Comparison of ENCODE assay signal across 26 mouse cellular contexts in the genomic region with DNA sequence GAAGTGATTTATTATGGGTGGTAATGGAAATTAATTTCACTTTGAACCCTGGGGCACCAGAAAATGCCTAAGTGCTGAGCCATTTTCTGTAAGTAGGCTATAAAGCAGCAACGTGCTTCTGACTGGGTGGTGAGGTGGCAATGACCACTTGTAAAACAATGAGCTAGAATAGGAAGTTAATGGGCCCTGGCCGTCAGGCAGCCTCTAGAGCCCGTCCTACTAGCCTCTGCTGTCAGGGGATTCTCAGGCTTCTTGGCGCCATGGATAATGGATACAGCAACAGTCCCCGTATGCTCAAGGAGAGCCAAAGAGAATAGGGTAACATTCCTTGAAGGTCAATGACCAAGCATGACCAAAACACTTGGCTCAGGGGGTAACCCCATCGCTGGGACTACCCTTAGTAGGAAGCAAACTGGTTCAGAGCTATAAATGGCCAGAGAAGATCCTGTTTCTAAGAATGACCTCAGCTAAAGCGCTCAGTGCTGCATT.
DNase-seq lines count a peak whose midpoint lies in the region; ATAC-seq and TF ChIP-seq lines count a peak whose summit lies in the region.
"Had no signal": no experiment of that assay in that cellular context is flagged by ENCODE, and none has a peak within 500 bp of the region (broad histone marks: within the 10 kb centered on the region; RNA-seq: fewer than 3 reads in every experiment).

No protein-coding gene starts in this region.

- no peaks in the 10 kb centered on the region for H3K9me3 ChIP-seq in kidney, embryonic 14.5 days (ENCODE audit: control insufficient read depth, low read length)
- H3K9me3 ChIP-seq: embryonic facial prominence, embryonic 10.5 days; G1E; hindbrain, embryonic 13.5 days; limb, embryonic 15.5 days; midbrain, embryonic 10.5 days; neural tube, embryonic 15.5 days had no signal

- H3K4me3 ChIP-seq in kidney, embryonic 14.5 days (ENCODE audit: low read length) = no peak overlapping the region
- no peak overlapping the region for H3K4me3 ChIP-seq in kidney, adult 2 months (ENCODE audit: insufficient read depth, low read depth, low read length)
- H3K4me3 ChIP-seq in C2C12 (ENCODE audit: insufficient read depth, poor library complexity, severe bottlenecking) = no peak overlapping the region
- H3K4me3 ChIP-seq: embryonic facial prominence, embryonic 10.5 days; forebrain, embryonic 10.5 days; hindbrain, embryonic 13.5 days; limb, embryonic 15.5 days; midbrain, embryonic 10.5 days; neural tube, embryonic 15.5 days had no signal

- H3K27ac ChIP-seq in kidney, embryonic 14.5 days (ENCODE audit: low read depth, low read length) = no peak overlapping the region
- H3K27ac ChIP-seq in kidney, adult 2 months (ENCODE audit: insufficient read depth, low read depth, low read length) = no peak overlapping the region
- H3K27ac ChIP-seq: embryonic facial prominence, embryonic 10.5 days; forebrain, embryonic 10.5 days; hindbrain, embryonic 13.5 days; limb, embryonic 15.5 days; macrophage; midbrain, embryonic 10.5 days; neural tube, embryonic 15.5 days had no signal

- no peaks in the 10 kb centered on the region for H3K4me1 ChIP-seq in kidney, embryonic 14.5 days (ENCODE audit: control insufficient read depth, insufficient read depth, low read length)
- H3K4me1 ChIP-seq in kidney, adult 2 months (ENCODE audit: control insufficient read depth, insufficient read depth, low read length) = no peaks in the 10 kb centered on the region
- H3K4me1 ChIP-seq: embryonic facial prominence, embryonic 10.5 days; forebrain, embryonic 10.5 days; hindbrain, embryonic 13.5 days; limb, embryonic 15.5 days; midbrain, embryonic 10.5 days; neural tube, embryonic 15.5 days had no signal

- DNase-seq in embryo, embryonic 10.5 days (ENCODE audit: low spot score) = peak; percentile 21
- DNase-seq in embryo, embryonic 10 days (ENCODE audit: low spot score) = no peak
- no peak for DNase-seq in kidney, adult 2 months
- peak; percentile 39 for DNase-seq in hindlimb bud, embryonic 11.5 days (ENCODE audit: extremely low spot score, low read depth, low spot score)
- DNase-seq in frontal cortex, postnatal 10 days (ENCODE audit: low spot score in 2 of 2) = no peak
- no peak for DNase-seq in c-Kit-positive CD71-positive TER-119-positive erythroid progenitor cells, embryonic 14.5 days (ENCODE audit: low spot score)
- DNase-seq: adrenal gland, adult 8-10 months; cerebellum, adult 2 months; cerebellum, postnatal 25 days; forebrain, postnatal 0 days; gastrocnemius, postnatal 25 days; kidney, adult 18-20 months; kidney, postnatal 4 days had no signal

- no peaks in the 10 kb centered on the region for H3K36me3 ChIP-seq in kidney, embryonic 14.5 days (ENCODE audit: control insufficient read depth, insufficient read depth, low read length)
- H3K36me3 ChIP-seq in kidney, adult 2 months (ENCODE audit: control insufficient read depth, insufficient read depth, low read length) = no peaks in the 10 kb centered on the region
- H3K36me3 ChIP-seq in C2C12 (ENCODE audit: control insufficient read depth, insufficient read depth) = no peaks in the 10 kb centered on the region
- H3K36me3 ChIP-seq: embryonic facial prominence, embryonic 10.5 days; forebrain, embryonic 10.5 days; G1E; hindbrain, embryonic 13.5 days; limb, embryonic 15.5 days; midbrain, embryonic 10.5 days; neural tube, embryonic 15.5 days had no signal

- no peaks in the 10 kb centered on the region for H3K27me3 ChIP-seq in kidney, embryonic 14.5 days (ENCODE audit: control insufficient read depth, insufficient read depth, low read length)
- no peaks in the 10 kb centered on the region for H3K27me3 ChIP-seq in kidney, adult 2 months (replicated peaks; ENCODE audit: control insufficient read depth, insufficient read depth, low read length)
- H3K27me3 ChIP-seq in C2C12 (ENCODE audit: control insufficient read depth, insufficient read depth, insufficient read length) = no peaks in the 10 kb centered on the region
- H3K27me3 ChIP-seq: hindbrain, embryonic 13.5 days; limb, embryonic 15.5 days; neural tube, embryonic 15.5 days had no signal

- ATAC-seq in kidney, embryonic 14.5 days (ENCODE audit: low FRiP score, low TSS enrichment) = peak; percentile 43; the same call in 1 of the 2 replicates
- ATAC-seq: activated CD4-positive, CD25-positive, alpha-beta regulatory T cell, adult 4 months; forebrain, postnatal 0 days; inflammation-experienced regulatory T-cells, adult 6 months; lung, postnatal 0 days had no signal

- H3K79me2 ChIP-seq in C2C12 (ENCODE audit: control insufficient read depth, insufficient read depth) = no peaks in the 10 kb centered on the region

- no peak for TF ChIP-seq POLR2A in kidney, adult 2 months (IDR thresholded peaks at IDR 0.05; ENCODE audit: low read depth, low read length)

- H3K4me2 ChIP-seq in kidney, embryonic 14.5 days (replicated peaks; ENCODE audit: low read depth, low read length) = no peak overlapping the region
- H3K4me2 ChIP-seq: hindbrain, embryonic 13.5 days; limb, embryonic 15.5 days; neural tube, embryonic 15.5 days had no signal

- TF ChIP-seq CTCF in kidney, adult 2 months (conservative IDR thresholded peaks at IDR 0.05; ENCODE audit: insufficient read depth, insufficient read length, low read depth, low read length) = no peak
- no peak for TF ChIP-seq CTCF in C2C12 (IDR thresholded peaks at IDR 0.05; ENCODE audit: control insufficient read depth, insufficient read depth, insufficient read length)

- 24% methylated on average over 7 of the region's 7 CpGs for WGBS in kidney, embryonic 14.5 days
- 23% methylated on average over 7 of the region's 7 CpGs for WGBS in kidney, adult 2 months

- H3ac ChIP-seq in C2C12 (ENCODE audit: control insufficient read depth, insufficient read length, low read depth) = no peak overlapping the region

- H3K79me3 ChIP-seq in C2C12 (ENCODE audit: low read depth) = no peaks in the 10 kb centered on the region

- H3K9ac ChIP-seq in kidney, embryonic 14.5 days (ENCODE audit: low read depth, low read length) = no peak overlapping the region
- H3K9ac ChIP-seq: forebrain, postnatal 0 days; hindbrain, embryonic 13.5 days; limb, embryonic 15.5 days; neural tube, embryonic 15.5 days had no signal

TF ChIP-seq in C2C12, 6 proteins besides CTCF, POLR2A, EP300 and RAD21:
- TF ChIP-seq CEBPB (IDR thresholded peaks at IDR 0.05; ENCODE audit: low read depth) (no peak), USF1 (IDR thresholded peaks at IDR 0.05; ENCODE audit: low read depth) (no peak), FOSL1 (IDR thresholded peaks at IDR 0.05; ENCODE audit: insufficient read depth, low read length, poor library complexity, severe bottlenecking) (peak; percentile 94), MYOG (IDR thresholded peaks at IDR 0.05; ENCODE audit: control insufficient read depth, extremely low read depth, insufficient read length) (no peak), MAX (IDR thresholded peaks at IDR 0.05) (peak; percentile 68), MYOD1 (IDR thresholded peaks at IDR 0.05; ENCODE audit: control insufficient read depth, insufficient read length, low read depth) (peak; percentile 30)
TF ChIP-seq in C2C12: peak in this region for 3.

Comparison
In these comparisons a context has a peak if more than half of its experiments do, and no peak if none do; other contexts are left out.
1. DNase-seq: peak in embryo, embryonic 10.5 days (single experiment) and hindlimb bud, embryonic 11.5 days (single experiment); none in embryo, embryonic 10 days (single experiment), kidney, adult 2 months (single experiment), frontal cortex, postnatal 10 days (0 of 2) and c-Kit-positive CD71-positive TER-119-positive erythroid progenitor cells, embryonic 14.5 days (single experiment).